Comparison of ENCODE assay signal across 19 mouse cellular contexts in genomic region chr8:54085896-54086295, GRCm38 (mm10). TPM values are rescaled to one million over a fixed set of nuclear protein-coding genes. Genes with fewer than 3 reads are reported as not detected.
DNase-seq lines count a peak whose midpoint lies in the region; ATAC-seq lines count a peak whose summit lies in the region.
"Had no signal": no experiment of that assay in that cellular context is flagged by ENCODE, and none has a peak within 500 bp of the region (broad histone marks: within the 10 kb centered on the region; RNA-seq: fewer than 3 reads in every experiment).

No protein-coding gene starts in this region.

- H3K36me3 ChIP-seq in kidney, embryonic 14.5 days (ENCODE audit: control insufficient read depth, insufficient read depth, low read length), result no peaks in the 10 kb centered on the region
- H3K36me3 ChIP-seq: embryonic facial prominence, embryonic 13.5 days; forebrain, embryonic 12.5 days; heart, embryonic 12.5 days; hindbrain, embryonic 15.5 days had no signal

- ATAC-seq in kidney, embryonic 14.5 days (ENCODE audit: low FRiP score, low TSS enrichment), result no peak
- ATAC-seq in common myeloid progenitor, adult 5-6 weeks (replicated peaks; ENCODE audit: low read depth, poor library complexity, severe bottlenecking), result 0 out of 2 replicates have a peak, but pooled peaks have one; percentile 12
- ATAC-seq: forebrain, embryonic 16.5 days had no signal

- H3K9me3 ChIP-seq in kidney, embryonic 14.5 days (ENCODE audit: control insufficient read depth, low read length), result no peaks in the 10 kb centered on the region
- H3K9me3 ChIP-seq: embryonic facial prominence, embryonic 13.5 days; forebrain, embryonic 12.5 days; heart, embryonic 12.5 days; hindbrain, embryonic 15.5 days had no signal

- peak; percentile 50 to 61 for DNase-seq in kidney, adult 8-10 months
- peak; percentile 29 for DNase-seq in adipocyte (ENCODE audit: low spot score)
- peak; percentile 34 to 51 for DNase-seq in kidney, postnatal 25 days
- DNase-seq in heart, postnatal 25 days (ENCODE audit: low spot score), result no peak
- no peak for DNase-seq in left cerebral cortex, adult 8-10 months (ENCODE audit: low spot score in 2 of 2)
- DNase-seq: adrenal gland, postnatal 10 days; cerebellum, adult 11 months; cerebellum, adult 9-10 months; cerebellum, postnatal 25 days; gastrocnemius, postnatal 10 days; heart, adult 2 months; heart, postnatal 36 days had no signal

- 73% methylated on average over 6 of the region's 6 CpGs for WGBS in kidney, embryonic 14.5 days

- no peak overlapping the region for H3K4me2 ChIP-seq in kidney, embryonic 14.5 days (replicated peaks; ENCODE audit: low read depth, low read length)
- H3K4me2 ChIP-seq: embryonic facial prominence, embryonic 13.5 days; forebrain, embryonic 12.5 days; heart, embryonic 12.5 days; hindbrain, embryonic 15.5 days had no signal

- intact Hi-C loops in heart, postnatal 25 days (cut with DNase I), result no loop called here

- H3K4me3 ChIP-seq in kidney, embryonic 14.5 days (ENCODE audit: low read length), result no peak overlapping the region
- H3K4me3 ChIP-seq: embryonic facial prominence, embryonic 13.5 days; forebrain, embryonic 12.5 days; heart, adult 2 months; heart, embryonic 12.5 days; hindbrain, embryonic 15.5 days had no signal

- no peak overlapping the region for H3K27ac ChIP-seq in kidney, embryonic 14.5 days (ENCODE audit: low read depth, low read length)
- H3K27ac ChIP-seq: embryonic facial prominence, embryonic 13.5 days; forebrain, embryonic 12.5 days; heart, adult 2 months; hindbrain, embryonic 15.5 days had no signal

- no peak overlapping the region for H3K9ac ChIP-seq in kidney, embryonic 14.5 days (ENCODE audit: low read depth, low read length)
- H3K9ac ChIP-seq: embryonic facial prominence, embryonic 13.5 days; forebrain, embryonic 12.5 days; heart, embryonic 12.5 days; hindbrain, embryonic 15.5 days had no signal

- H3K27me3 ChIP-seq in kidney, embryonic 14.5 days (ENCODE audit: control insufficient read depth, insufficient read depth, low read length), result no peaks in the 10 kb centered on the region
- H3K27me3 ChIP-seq: embryonic facial prominence, embryonic 13.5 days; forebrain, embryonic 12.5 days; heart, embryonic 12.5 days; hindbrain, embryonic 15.5 days had no signal

- H3K4me1 ChIP-seq in kidney, embryonic 14.5 days (ENCODE audit: control insufficient read depth, insufficient read depth, low read length), result no peaks in the 10 kb centered on the region
- H3K4me1 ChIP-seq: embryonic facial prominence, embryonic 13.5 days; forebrain, embryonic 12.5 days; hindbrain, embryonic 15.5 days had no signal

RNA-seq across cellular contexts. Expression of gene Vegfc, which starts 8.5 kb away (rescaled TPM):
- polyA plus RNA-seq in kidney, embryonic 14.5 days (2014; fragmentation: Nextera tagmentation; extraction: Ambion mirVana), result 8.2 and 9.0 TPM in 2 replicates
- 0.50 and 0.78 TPM in 2 replicates for total RNA-seq in common myeloid progenitor, adult 5-6 weeks (2017)
- total RNA-seq in heart, postnatal 25 days (2021), result 1 to 10 TPM; 6.3 to 7.0 TPM
- 1 to 10 TPM; 3.3 to 3.6 (median 3.4) TPM for total RNA-seq in left cerebral cortex, adult 8-10 months (2022)

Comparison
In these comparisons a context has a peak if more than half of its experiments do, and no peak if none do; other contexts are left out.
1. DNase-seq: peak in kidney, adult 8-10 months (2 of 2), adipocyte (single experiment) and kidney, postnatal 25 days (2 of 2); none in heart, postnatal 25 days (single experiment) and left cerebral cortex, adult 8-10 months (0 of 2).